11 mouse cellular contexts compared by ENCODE assay signal in the genomic region with DNA sequence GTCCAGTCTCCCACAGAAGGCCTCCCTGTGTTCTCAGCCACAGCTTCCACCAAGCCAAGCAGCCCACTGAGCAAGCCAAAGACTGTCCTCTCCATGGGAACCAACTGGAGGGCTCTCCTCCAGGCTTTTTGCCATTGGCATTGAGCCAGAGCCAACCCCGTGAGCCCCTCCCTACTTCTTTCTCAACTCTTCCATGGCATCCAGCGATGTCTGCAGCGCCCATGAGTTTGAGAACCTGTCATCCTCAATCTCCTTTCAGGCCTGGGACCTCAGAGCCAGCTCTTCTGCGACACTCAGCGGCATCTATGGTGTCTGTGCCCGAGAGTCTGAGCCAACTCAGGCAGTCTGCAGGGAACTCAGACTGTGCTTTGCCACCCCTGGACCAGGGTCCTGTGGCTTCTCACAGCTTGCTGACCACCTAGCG.
DNase-seq lines count a peak whose midpoint lies in the region; ATAC-seq lines count a peak whose summit lies in the region.
"Had no signal": no experiment of that assay in that cellular context is flagged by ENCODE, and none has a peak within 500 bp of the region (broad histone marks: within the 10 kb centered on the region; RNA-seq: fewer than 3 reads in every experiment).

No protein-coding gene starts in this region.

- no peak overlapping the region for H3K4me2 ChIP-seq in midbrain, embryonic 13.5 days (replicated peaks)
- H3K4me2 ChIP-seq in midbrain, embryonic 11.5 days, result no peak overlapping the region
- H3K4me2 ChIP-seq in midbrain, embryonic 16.5 days (ENCODE audit: low read length), result no peak overlapping the region
- H3K4me2 ChIP-seq: kidney, embryonic 15.5 days had no signal

- no peaks in the 10 kb centered on the region for H3K36me3 ChIP-seq in midbrain, embryonic 13.5 days
- H3K36me3 ChIP-seq in midbrain, embryonic 11.5 days (ENCODE audit: control insufficient read depth, insufficient read depth, low read length), result no peaks in the 10 kb centered on the region
- no peaks in the 10 kb centered on the region for H3K36me3 ChIP-seq in midbrain, embryonic 16.5 days (ENCODE audit: control insufficient read depth, insufficient read depth, low read length)
- H3K36me3 ChIP-seq: kidney, embryonic 15.5 days had no signal

- H3K27ac ChIP-seq in midbrain, embryonic 13.5 days, result no peak overlapping the region
- H3K27ac ChIP-seq in midbrain, embryonic 11.5 days (ENCODE audit: low read depth, low read length), result no peak overlapping the region
- no peak overlapping the region for H3K27ac ChIP-seq in midbrain, embryonic 16.5 days (ENCODE audit: low read length)
- H3K27ac ChIP-seq: kidney, embryonic 15.5 days; macrophage; stomach, postnatal 0 days had no signal

- peak; percentile 30; the same call in 1 of the 2 replicates for ATAC-seq in midbrain, embryonic 13.5 days
- no peak for ATAC-seq in midbrain, embryonic 11.5 days (ENCODE audit: low FRiP score)
- peak; percentile 51 for ATAC-seq in midbrain, embryonic 16.5 days

- H3K9me3 ChIP-seq in midbrain, embryonic 13.5 days, result no peaks in the 10 kb centered on the region
- H3K9me3 ChIP-seq in midbrain, embryonic 11.5 days (ENCODE audit: control insufficient read depth, low read length), result no peaks in the 10 kb centered on the region
- H3K9me3 ChIP-seq in midbrain, embryonic 16.5 days (replicated peaks; ENCODE audit: control insufficient read depth, low read length, poor library complexity, severe bottlenecking), result no peaks in the 10 kb centered on the region
- H3K9me3 ChIP-seq: kidney, embryonic 15.5 days had no signal

- no peak overlapping the region for H3K4me3 ChIP-seq in midbrain, embryonic 13.5 days (replicated peaks)
- no peak overlapping the region for H3K4me3 ChIP-seq in midbrain, embryonic 11.5 days (ENCODE audit: low read depth, low read length)
- no peak overlapping the region for H3K4me3 ChIP-seq in midbrain, embryonic 16.5 days (ENCODE audit: low read depth, low read length)
- H3K4me3 ChIP-seq: kidney, embryonic 15.5 days had no signal

- no peak overlapping the region for H3K9ac ChIP-seq in midbrain, embryonic 13.5 days (replicated peaks)
- no peak overlapping the region for H3K9ac ChIP-seq in midbrain, embryonic 11.5 days (ENCODE audit: low read length)
- no peak overlapping the region for H3K9ac ChIP-seq in midbrain, embryonic 16.5 days (ENCODE audit: low read depth, low read length)
- H3K9ac ChIP-seq: kidney, embryonic 15.5 days had no signal

- no peaks in the 10 kb centered on the region for H3K27me3 ChIP-seq in midbrain, embryonic 13.5 days
- no peaks in the 10 kb centered on the region for H3K27me3 ChIP-seq in midbrain, embryonic 11.5 days (ENCODE audit: control insufficient read depth, insufficient read depth, low read length)
- no peaks in the 10 kb centered on the region for H3K27me3 ChIP-seq in midbrain, embryonic 16.5 days (ENCODE audit: control insufficient read depth, insufficient read depth, low read depth, low read length)
- H3K27me3 ChIP-seq: kidney, embryonic 15.5 days had no signal

- WGBS in midbrain, embryonic 13.5 days, result 90% methylated on average over 7 of the region's 7 CpGs
- WGBS in midbrain, embryonic 11.5 days, result 94% methylated on average over 7 of the region's 7 CpGs
- WGBS in midbrain, embryonic 16.5 days, result 87% methylated on average over 7 of the region's 7 CpGs

- DNase-seq in gastrocnemius, postnatal 10 days, result peak; percentile 12
- DNase-seq in gastrocnemius, adult 18-20 months (ENCODE audit: low spot score), result no peak
- no peak for DNase-seq in midbrain, embryonic 11.5 days (ENCODE audit: low spot score, missing footprints)
- peak; percentile 17 to 30 for DNase-seq in cerebellum, postnatal 36 days
- no peak for DNase-seq in heart, postnatal 4 days
- no peak for DNase-seq in adrenal gland, adult 8-10 months

- H3K4me1 ChIP-seq in midbrain, embryonic 13.5 days (replicated peaks), result 0 out of 2 replicates have a peak, but pooled peaks cover 2% of the 10 kb centered on the region
- H3K4me1 ChIP-seq in midbrain, embryonic 11.5 days (ENCODE audit: control insufficient read depth, insufficient read depth, low read length), result no peaks in the 10 kb centered on the region
- no peaks in the 10 kb centered on the region for H3K4me1 ChIP-seq in midbrain, embryonic 16.5 days (ENCODE audit: control insufficient read depth, insufficient read depth, low read length)
- H3K4me1 ChIP-seq: kidney, embryonic 15.5 days had no signal

Comparison
In these comparisons a context has a peak if more than half of its experiments do, and no peak if none do; other contexts are left out.
1. DNase-seq: peak in gastrocnemius, postnatal 10 days (single experiment) and cerebellum, postnatal 36 days (2 of 2); none in gastrocnemius, adult 18-20 months (single experiment), midbrain, embryonic 11.5 days (single experiment), heart, postnatal 4 days (single experiment) and adrenal gland, adult 8-10 months (single experiment).